Mouse (Mus musculus): ENCODE data around the gene Tmem136.

DNA sequence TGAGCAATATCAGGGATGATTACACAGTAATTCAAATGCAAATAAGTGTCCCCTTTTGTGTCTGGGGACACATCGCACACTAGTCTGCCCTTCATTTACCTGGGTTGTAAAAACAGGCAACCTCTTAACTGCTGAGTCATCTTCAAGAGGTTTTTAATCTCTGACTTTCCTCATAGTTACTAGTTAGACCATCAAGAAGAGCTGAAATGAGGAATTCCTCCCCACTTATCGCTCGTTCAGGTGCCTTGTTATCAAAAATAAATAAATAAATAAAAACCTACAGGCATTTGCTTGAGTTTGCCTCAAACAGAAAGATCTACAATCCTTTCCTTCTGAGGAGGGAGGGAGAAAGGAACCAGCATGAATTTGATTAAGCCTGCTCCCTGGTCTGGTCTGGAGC, 7.6 kb downstream of the Tmem136 start:
- TF ChIP-seq CTCF (IDR thresholded peaks at IDR 0.05) (no peak), POLR2A (IDR thresholded peaks at IDR 0.05; ENCODE audit: insufficient read depth, low read depth, low read length) (no peak), EP300 (IDR thresholded peaks at IDR 0.05; ENCODE audit: insufficient read depth, low read depth, low read length) (no peak)

Data from heart, adult 2 months (tissue).